ENCODE assay signal across 20 mouse cellular contexts in genomic region chr10:99355303-99355702, GRCm38 (mm10).
"Had no signal": no experiment of that assay in that cellular context is flagged by ENCODE, and none has a peak within 500 bp of the region (broad histone marks: within the 10 kb centered on the region; RNA-seq: fewer than 3 reads in every experiment).

No protein-coding gene starts in this region.

- ATAC-seq: intestine, embryonic 16.5 days; liver, postnatal 0 days; lung, postnatal 0 days had no signal

- H3K9ac ChIP-seq: limb, embryonic 13.5 days; liver, embryonic 14.5 days; liver, postnatal 0 days; lung, embryonic 14.5 days; midbrain, embryonic 12.5 days; neural tube, embryonic 13.5 days had no signal

- DNase-seq: kidney, adult 18-20 months; kidney, adult 9 months; kidney, postnatal 14 days; kidney, postnatal 4 days; liver; liver, postnatal 0 days; lung, embryonic 14.5 days; lung, postnatal 36 days; retina, postnatal 1 day; right cerebral cortex, postnatal 25 days; thymus, adult 18-20 months; thymus, postnatal 36 days had no signal

- H3K9me3 ChIP-seq: limb, embryonic 10.5 days; limb, embryonic 13.5 days; midbrain, embryonic 12.5 days; neural tube, embryonic 13.5 days had no signal

- H3K4me3 ChIP-seq: limb, embryonic 10.5 days; limb, embryonic 13.5 days; midbrain, embryonic 12.5 days; myocyte; neural tube, embryonic 13.5 days had no signal

- H3K4me2 ChIP-seq: limb, embryonic 13.5 days; lung, embryonic 14.5 days; midbrain, embryonic 12.5 days; neural tube, embryonic 13.5 days had no signal

- H3K27ac ChIP-seq: limb, embryonic 10.5 days; limb, embryonic 13.5 days; liver, embryonic 14.5 days; midbrain, embryonic 12.5 days; neural tube, embryonic 13.5 days had no signal

- H3K27me3 ChIP-seq: limb, embryonic 13.5 days; midbrain, embryonic 12.5 days; neural tube, embryonic 13.5 days had no signal

- H3K36me3 ChIP-seq: limb, embryonic 10.5 days; limb, embryonic 13.5 days; midbrain, embryonic 12.5 days; neural tube, embryonic 13.5 days had no signal
